Mouse (Mus musculus) c-Kit-positive CD71-negative TER-119-negative erythroid progenitor cells, embryonic 14.5 days (primary cell): ENCODE results near the gene Srsf4.

Experiments
- DNase-seq: peaks from one replicate; pipeline ENCODE4 v3.0.0-alpha.2; 2013; ENCODE audit warnings: low read depth

Srsf4 gene

GRCm38 (mm10) chr4:131915821-131916328 lies 42.5 kb downstream of the Srsf4 start:
- no peak for DNase-seq

DNA sequence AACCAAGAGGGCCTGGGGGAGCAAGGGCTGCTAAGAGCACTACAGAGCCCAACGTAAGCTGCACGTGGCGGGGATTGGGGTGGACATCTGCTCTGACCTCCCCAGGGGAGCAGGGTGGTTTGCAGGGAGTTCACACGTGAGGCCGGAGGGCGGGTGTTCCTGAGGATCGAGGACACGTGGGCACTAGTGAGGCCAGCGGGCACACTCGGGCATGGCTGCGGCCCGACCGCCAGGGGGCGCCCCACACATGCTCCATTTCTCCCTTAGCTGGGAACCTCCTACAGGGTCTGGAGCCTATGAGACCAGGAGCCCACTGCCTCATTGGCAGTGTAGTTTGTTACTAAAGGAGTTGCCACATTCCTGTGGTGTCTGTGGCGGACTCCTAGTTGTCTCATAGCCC lies 43.0 kb downstream of the Srsf4 start:
- DNase-seq = no peak

- no peak for DNase-seq
Measured at GRCm38 (mm10) chr4:131917010-131917555, 43.7 kb downstream of the Srsf4 start.

- DNase-seq = no peak
Measured at GRCm38 (mm10) chr4:131918026-131918533, 44.7 kb downstream of the Srsf4 start.

- no peak for DNase-seq
Measured at GRCm38 (mm10) chr4:131918711-131919500, 45.5 kb downstream of the Srsf4 start.

GRCm38 (mm10) chr4:131919506-131920140 lies 46.2 kb downstream of the Srsf4 start:
- DNase-seq = no peak

DNA sequence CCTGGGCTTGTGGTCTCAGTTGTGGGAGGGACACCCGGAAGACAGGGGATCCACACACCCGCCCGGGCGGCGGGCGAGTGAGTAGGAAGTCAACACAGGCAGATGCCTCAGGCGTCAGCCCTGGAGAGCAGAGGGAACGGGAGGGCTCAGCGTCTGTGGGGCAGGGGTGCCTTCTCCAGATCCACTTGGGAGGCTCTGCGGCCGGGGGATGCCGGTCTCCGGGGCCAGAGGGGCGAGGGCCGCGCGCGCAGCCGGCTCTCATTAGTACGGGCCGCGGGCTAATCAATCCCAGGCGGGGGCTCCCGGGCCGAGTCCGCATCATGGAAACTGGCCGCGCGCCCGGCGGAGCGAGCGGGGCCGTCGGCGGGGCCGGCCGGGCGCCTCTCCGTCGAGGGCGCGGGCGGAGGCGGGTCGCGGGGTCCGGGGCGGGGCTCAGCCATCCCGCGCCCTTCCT lies 46.8 kb downstream of the Srsf4 start:
- DNase-seq = no peak

GRCm38 (mm10) chr4:131920595-131921351 lies 47.4 kb downstream of the Srsf4 start:
- DNase-seq = no peak

DNA sequence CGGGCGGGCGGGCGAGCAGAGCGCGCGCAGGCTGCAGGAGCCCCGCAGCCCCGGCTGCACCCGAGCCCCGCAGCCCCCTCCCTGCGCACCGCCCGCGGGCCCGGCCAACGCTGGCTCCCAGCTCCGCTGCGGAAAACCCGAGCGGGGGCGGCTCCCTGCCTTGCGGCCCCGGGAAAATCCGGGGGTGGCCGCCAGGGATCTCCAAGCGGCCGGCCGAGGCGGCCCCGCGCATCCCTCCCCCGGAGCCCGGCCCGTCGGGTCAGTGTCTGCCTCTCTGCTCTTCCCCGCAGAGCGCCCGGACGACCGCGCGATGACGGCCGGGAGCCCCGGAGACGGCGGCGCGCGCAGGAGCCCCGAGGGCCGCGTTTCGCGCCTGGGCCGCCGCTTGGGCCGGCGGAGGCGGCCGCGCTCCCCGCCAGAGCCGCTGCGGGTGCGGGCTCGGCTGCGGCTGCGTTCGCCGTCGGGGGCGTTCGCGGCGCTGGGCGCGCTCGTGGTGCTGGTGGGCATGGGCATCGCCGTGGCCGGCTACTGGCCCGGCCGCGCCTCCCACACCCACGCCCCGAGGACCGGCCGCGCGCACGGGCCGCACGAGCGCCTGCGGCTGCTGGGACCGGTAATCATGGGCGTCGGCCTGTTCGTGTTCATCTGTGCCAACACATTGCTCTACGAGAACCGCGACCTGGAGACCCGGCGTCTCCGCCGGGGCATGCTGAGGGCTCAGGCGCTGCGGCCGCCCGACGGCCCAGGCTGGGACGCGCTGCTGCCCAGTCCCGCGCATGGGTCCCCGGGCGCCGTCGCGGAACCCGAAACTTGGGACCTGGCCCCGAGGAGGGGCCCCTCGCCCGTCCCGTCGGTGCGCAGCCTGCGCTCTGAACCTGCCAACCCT lies 48.3 kb downstream of the Srsf4 start, which contains the start of gene Tmem200b:
Gene Tmem200b, plus strand, starts transcription at position 311 of the 886 bp plus-strand sequence.
- no peak for DNase-seq

- DNase-seq = no peak
Measured at GRCm38 (mm10) chr4:131922404-131922803, 49.0 kb downstream of the Srsf4 start.

DNA sequence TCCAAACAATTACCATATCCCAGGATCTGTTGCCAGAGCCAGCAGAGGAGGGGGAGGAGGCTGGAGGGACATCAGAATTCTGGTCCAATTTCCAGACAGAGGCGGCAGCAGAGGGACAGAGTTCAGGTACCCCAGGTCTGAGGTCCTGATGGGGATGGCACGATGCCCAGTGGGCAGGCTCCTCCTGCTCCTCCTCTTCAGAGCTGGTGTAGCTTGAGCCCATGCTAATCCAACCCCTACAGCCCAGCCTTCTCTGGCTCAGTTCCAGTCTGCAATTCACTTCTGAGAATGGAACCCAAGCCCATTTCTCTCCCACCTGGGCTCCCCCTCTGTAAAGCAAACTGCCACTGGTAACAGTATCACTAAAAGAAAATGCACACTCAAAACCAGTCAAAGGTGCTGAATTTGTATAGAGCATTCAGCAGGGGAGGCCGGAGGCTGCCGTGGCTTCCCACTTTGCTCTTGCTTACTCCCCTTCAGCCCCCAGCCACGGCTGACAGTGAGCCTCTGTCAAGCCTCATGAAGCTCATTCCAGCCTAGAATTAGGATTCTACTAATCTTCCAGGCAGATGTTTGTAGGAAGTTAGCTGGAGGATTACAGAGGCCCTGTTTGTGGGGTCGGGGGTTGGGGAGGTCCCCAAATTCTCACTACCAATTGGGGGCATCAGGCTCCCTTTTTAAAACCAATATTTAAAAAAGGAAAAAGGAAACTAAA lies 50.8 kb downstream of the Srsf4 start:
- DNase-seq = no peak

GRCm38 (mm10) chr4:131929146-131929545 lies 55.7 kb downstream of the Srsf4 start:
- DNase-seq = no peak

DNA sequence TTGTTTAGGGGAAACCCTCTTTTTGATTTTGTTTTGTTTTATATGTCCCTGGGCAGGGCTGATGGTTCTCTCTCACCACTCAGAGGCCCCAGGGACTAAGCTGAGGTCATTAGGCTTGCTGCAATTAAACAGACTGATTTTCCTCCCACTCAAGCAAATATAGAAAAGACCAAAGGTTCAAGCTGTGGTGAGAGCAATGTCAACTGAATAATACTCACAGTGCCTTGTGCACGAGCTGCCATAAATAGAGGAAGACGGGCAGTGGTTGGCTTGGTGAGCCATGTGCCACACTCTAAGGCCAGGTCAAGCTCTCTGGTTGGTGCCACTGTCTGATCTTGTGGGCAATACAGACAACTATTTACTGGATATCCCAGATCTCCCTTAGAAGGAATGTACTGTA lies 66.0 kb downstream of the Srsf4 start:
- DNase-seq = no peak

- no peak for DNase-seq
Measured at GRCm38 (mm10) chr4:131940846-131941245, 67.4 kb downstream of the Srsf4 start.

GRCm38 (mm10) chr4:131947848-131948247 lies 74.4 kb downstream of the Srsf4 start:
- no peak for DNase-seq

DNA sequence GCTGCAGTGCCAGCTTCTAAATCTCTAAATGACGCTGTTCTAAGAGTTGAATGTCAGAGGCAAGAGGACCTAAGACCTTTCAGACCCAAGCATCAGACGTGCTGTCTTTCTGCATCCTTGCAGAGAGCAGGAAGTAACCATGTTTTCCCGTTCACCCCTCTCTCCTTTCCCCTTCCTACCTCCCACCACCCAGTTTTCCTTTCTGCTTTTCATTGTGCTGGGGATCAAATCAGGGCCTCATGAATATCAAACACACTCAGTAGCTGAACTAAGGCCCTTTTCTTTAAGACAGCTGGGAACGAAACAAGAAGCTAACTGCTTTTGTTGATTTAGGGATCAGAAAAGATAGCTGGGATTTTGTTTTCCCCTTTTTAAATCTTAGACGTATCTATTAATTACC lies 76.5 kb downstream of the Srsf4 start:
- DNase-seq = no peak

DNA sequence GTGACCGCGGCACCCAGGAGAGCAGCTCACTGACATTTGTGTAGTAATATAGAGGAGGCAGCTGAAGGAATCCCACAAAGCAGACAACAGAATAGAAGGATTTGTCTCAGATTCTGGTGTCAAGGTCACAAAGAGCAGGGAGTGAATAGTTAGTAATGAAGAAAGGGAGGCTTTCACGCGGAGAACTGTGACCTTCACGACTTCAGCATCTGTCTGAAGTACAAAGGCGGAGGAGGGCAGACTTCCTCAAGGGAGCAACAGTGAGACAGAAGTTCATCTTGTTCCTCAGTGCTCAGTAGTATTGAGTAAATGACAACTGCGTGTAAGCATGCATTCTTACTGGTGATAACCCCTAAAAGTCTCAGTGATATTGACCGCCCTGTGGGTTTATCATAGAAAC lies 77.2 kb downstream of the Srsf4 start:
- no peak for DNase-seq
